Mouse (Mus musculus): ENCODE results near the gene 2900026A02Rik.

DNA sequence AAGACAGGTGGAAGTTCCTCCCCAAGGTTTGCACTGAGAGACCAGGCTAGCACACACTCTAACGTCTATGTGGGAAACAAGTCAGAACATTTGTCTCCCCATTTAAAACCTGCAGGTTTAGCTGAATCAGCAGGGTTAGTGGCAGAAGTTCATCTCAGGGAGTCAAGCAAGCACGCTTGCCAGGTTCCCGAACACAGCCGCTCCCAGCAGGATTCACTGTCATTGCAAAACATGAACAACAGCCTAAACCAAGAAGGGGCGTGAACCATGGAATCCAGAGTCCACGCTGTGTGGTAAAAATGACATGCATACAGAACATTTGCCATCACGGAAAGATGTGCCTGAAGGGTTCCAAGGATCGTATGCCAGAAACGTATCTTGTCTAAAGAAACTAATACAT, 116.0 kb downstream of the 2900026A02Rik start:
- TF ChIP-seq CTCF (IDR thresholded peaks at IDR 0.05; ENCODE audit: control insufficient read depth, insufficient read depth, insufficient replicate concordance, low read depth, low read length): no peak
- TF ChIP-seq POLR2A (IDR thresholded peaks at IDR 0.05; ENCODE audit: control insufficient read depth, low read depth, low read length): no peak

Data from testis, adult 2 months (tissue).